Mouse (Mus musculus): Measurements from ENCODE around the gene Rapgef2.
"Not testable (repeated sequence)": the region's sequence is repeated elsewhere in the genome, so short reads cannot be mapped to it uniquely, and the experiment has no call there.

Rapgef2 gene

DNA sequence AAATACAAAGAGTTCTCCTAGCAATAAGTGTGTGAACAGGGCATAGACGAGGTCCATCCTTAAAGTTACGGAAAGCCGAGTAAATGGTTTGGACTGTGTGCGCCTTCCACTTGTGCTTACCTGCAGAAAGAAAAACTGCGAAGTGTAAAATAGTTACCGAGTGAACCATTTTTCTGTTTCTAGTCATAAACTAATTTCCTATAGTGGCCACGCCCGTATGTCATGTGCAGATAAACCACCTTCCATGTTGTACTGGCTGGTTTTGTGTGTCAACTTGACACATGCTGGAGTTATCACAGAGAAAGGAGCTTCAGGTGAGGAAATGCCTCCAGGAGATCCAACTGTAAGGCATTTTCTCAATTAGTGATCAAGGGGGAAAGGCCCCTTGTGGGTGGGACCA is 115.2 kb downstream of the Rapgef2 start:
- DNase-seq (ENCODE audit: extremely low spot score, low spot score): not testable (repeated sequence)

GRCm38 (mm10) chr3:79168168-79168827 is 118.0 kb downstream of the Rapgef2 start:
- no peak for DNase-seq (ENCODE audit: extremely low spot score, low spot score)

- no peak for DNase-seq (ENCODE audit: extremely low spot score, low spot score)
Measured at GRCm38 (mm10) chr3:79167586-79167985, 118.7 kb downstream of the Rapgef2 start.

GRCm38 (mm10) chr3:79161834-79162401 is 124.4 kb downstream of the Rapgef2 start:
- no peak for DNase-seq (ENCODE audit: extremely low spot score, low spot score)

DNA sequence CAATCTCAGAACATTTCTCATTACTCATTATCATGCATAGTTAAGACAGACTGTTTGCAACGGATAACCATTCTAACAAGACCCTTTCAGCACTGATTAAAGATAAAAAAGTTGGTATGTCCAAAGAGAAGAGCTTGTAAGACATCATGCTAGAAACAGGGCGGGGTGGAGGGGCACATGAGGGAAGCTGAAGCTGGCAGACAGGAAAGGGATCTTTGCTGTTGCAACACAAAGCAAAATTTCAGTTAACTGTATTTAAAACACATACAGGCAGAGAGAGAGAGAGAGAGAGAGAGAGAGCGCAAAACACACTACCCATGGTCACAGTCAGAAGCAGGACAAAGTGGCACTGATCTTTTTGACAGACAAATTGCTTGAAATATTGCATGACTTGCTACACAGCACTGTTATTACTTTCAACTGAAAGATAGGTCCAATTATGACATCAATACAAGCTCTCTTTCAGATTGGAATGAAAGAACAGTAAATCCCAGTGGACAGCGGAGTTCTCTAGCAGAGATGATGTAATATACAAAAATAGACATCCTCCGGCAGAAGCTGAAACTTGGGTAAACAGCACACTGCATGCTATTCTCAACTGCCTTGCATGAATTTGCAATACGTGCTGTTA is 125.1 kb downstream of the Rapgef2 start:
- no peak for DNase-seq (ENCODE audit: extremely low spot score, low spot score)

DNA sequence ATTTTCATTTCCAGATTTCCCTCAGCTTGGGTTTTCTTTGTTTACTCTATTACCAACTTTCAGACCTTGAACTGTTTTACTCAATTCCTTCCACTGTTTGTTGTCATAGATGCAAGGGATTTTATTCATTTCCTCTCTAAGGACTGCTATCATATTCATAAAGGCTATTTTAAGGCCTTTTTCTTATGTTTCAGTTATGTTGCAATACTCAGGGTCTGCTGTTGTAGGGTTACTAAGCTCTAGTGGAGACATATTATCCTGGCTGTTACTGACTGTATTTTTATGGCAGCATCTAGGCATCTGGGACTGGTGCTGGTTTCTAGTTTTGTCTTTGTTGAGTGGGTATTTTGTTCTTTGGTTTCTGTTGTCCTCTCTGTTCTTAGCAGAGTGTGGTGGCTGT is 128.1 kb downstream of the Rapgef2 start:
- no peak for DNase-seq (ENCODE audit: extremely low spot score, low spot score)

GRCm38 (mm10) chr3:79153039-79153487 is 133.3 kb downstream of the Rapgef2 start:
- DNase-seq (ENCODE audit: extremely low spot score, low spot score): no peak

DNA sequence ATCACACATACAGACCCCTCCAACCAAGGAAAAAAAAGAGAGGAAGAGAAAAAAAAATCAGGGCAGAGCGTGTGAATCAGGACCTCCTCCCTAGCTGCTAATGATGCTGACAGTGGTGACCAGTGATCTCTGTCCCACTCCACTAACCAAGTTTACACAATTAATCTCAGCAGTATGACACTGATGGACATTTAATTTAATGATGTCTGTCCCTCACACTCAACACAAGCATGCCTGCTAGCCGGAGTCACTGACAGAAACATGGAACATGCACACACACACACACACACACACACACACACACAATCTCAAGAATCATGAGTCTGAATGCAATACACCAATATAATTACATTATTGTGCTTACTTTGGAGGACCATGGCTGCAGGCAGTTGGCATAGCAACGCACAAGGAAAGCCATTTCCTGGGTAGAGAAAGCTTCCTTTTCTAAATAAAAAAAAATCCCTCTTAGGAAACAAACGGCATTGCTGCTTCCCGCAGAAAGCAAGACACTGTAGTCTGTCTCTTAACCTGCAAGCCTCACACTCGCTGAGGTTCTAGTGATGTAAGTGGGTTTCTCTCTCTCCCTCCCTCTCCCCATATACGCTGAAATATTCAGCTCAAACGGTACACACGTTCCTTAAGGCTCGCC is 140.8 kb downstream of the Rapgef2 start:
- DNase-seq (ENCODE audit: extremely low spot score, low spot score): no peak

DNA sequence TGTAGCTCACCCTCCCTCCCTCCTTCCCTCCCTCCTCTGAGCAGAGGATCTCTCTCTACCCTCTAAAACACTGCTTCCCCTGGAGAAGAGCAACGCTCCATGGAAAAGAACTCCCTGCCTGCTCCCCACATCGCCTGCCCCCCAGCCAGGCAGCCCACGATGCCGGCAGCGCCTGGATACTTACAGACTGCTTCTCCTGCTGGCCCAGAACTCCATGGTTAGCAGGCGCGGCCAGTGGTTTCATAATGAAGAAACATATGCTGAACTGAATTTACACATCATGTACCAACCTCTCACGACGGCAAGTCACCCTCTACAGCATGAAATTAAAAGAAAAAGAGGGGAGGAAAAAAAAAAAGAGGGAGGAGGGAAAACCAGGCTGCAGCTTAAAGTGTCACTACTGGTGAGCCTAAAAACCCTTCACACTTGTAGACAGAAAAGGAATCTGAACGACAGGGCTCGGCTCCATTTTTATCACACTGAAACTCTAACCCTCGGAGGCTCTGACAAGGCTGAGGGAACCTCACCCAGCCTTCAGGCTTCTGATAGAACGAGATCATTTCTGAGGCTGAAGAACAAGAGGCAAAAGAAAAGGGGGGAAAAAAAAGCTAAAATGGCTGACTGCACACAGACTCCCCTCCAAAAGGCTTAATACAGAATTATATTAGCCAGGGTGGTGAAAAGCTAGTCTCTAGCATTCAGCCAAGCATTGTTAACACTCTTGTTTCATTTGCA is 141.5 kb downstream of the Rapgef2 start:
- no peak for DNase-seq (ENCODE audit: extremely low spot score, low spot score)

GRCm38 (mm10) chr3:79144085-79144484 is 142.2 kb downstream of the Rapgef2 start:
- DNase-seq (ENCODE audit: extremely low spot score, low spot score): no peak

- DNase-seq (ENCODE audit: extremely low spot score, low spot score): no peak
Measured at GRCm38 (mm10) chr3:79139245-79139644, 147.1 kb downstream of the Rapgef2 start.

DNA sequence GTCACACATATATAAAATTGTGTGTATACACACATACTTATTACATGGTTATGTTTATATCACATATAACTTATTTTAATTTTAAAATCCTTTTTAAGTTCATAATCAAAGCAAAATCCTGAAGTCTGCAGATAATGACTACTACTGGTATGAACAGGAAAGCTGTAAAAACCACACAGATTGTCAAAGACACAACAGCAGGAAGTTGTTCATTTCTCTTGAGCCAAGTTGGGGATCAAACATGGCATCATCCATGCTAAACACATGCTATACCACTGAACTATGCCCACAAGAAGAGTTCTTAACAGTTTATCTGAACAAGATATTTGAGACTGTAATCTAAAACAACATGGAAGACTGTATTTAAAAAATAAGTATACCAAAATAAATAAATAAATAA is 147.7 kb downstream of the Rapgef2 start:
- no peak for DNase-seq (ENCODE audit: extremely low spot score, low spot score)

GRCm38 (mm10) chr3:79130991-79131390 is 155.3 kb downstream of the Rapgef2 start:
- DNase-seq (ENCODE audit: extremely low spot score, low spot score): no peak

DNA sequence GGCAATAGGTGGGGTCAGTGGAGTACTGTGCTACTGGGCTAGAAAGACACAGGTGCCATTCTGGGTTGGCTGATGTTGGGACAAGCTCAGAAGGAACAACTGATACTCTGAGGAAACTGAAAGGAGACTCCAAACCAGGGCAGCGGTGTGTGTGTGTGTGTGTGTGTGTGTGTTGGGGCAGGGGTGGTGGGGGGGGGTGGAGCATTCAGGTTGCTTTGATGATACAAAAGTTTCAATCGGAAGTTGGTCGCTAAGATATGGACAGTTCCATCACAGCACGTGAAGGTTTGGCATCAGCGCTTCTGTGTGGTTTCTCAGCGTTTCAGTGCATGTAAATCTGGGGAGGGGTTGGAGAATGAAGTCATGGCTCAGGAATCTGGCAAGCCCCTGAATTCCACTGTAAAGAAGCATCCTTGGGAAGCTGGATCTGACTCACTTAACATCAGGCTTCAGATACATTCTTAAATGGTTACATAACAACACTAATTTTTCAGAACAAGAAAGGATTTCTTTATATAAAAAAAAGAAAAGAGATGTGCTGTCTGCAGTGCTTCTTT is 157.2 kb downstream of the Rapgef2 start:
- DNase-seq (ENCODE audit: extremely low spot score, low spot score): no peak

GRCm38 (mm10) chr3:79127797-79128196 is 158.5 kb downstream of the Rapgef2 start:
- no peak for DNase-seq (ENCODE audit: extremely low spot score, low spot score)

DNA sequence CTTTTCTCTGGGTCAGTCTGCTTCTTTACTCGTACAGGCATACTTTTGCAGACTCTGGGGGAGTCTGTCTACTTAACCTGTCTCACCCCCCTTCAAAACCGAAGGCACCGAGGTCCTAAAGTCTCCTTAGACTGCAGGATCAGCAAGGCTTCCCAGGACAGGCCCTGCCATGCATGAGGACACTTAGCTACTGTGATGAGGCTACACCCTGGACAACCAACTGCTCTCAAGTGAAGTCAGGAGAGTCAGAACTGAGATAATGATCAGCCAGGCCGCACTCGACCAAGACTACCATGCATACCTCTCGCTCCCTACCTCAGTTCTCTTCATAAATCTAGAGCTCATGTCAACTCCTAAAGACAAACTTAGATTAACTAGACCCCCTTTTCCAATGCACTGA is 159.5 kb downstream of the Rapgef2 start:
- no peak for DNase-seq (ENCODE audit: extremely low spot score, low spot score)

GRCm38 (mm10) chr3:79121391-79121790 is 164.9 kb downstream of the Rapgef2 start:
- DNase-seq (ENCODE audit: extremely low spot score, low spot score): no peak

- no peak for DNase-seq (ENCODE audit: extremely low spot score, low spot score)
Measured at GRCm38 (mm10) chr3:79119983-79120382, 166.3 kb downstream of the Rapgef2 start.

- no peak for DNase-seq (ENCODE audit: extremely low spot score, low spot score)
Measured at GRCm38 (mm10) chr3:79110153-79110552, 176.2 kb downstream of the Rapgef2 start.

- DNase-seq (ENCODE audit: extremely low spot score, low spot score): no peak
Measured at GRCm38 (mm10) chr3:79108246-79108645, 178.1 kb downstream of the Rapgef2 start.

- DNase-seq (ENCODE audit: extremely low spot score, low spot score): no peak
Measured at GRCm38 (mm10) chr3:79106360-79106759, 180.0 kb downstream of the Rapgef2 start.
